Mouse (Mus musculus) ES-Bruce4 (cell line): Measurements from ENCODE around the gene Tspan9.

ENCODE experiments used
- CTCF ChIP-seq: IDR thresholded peaks from one replicate; pipeline ENCODE4 v1.8.1; 2011; ENCODE audit warnings: low read depth, low read length
- EP300 ChIP-seq: IDR thresholded peaks from 2 replicates; pipeline ENCODE4 v1.6.1; 2011; ENCODE audit warnings: low read depth, low read length; ENCODE audit not compliant: insufficient read depth
- POLR2A ChIP-seq: IDR thresholded peaks from one replicate; pipeline ENCODE4 v1.8.1; 2011; ENCODE audit warnings: low read length; ENCODE audit not compliant: insufficient read depth

DNA sequence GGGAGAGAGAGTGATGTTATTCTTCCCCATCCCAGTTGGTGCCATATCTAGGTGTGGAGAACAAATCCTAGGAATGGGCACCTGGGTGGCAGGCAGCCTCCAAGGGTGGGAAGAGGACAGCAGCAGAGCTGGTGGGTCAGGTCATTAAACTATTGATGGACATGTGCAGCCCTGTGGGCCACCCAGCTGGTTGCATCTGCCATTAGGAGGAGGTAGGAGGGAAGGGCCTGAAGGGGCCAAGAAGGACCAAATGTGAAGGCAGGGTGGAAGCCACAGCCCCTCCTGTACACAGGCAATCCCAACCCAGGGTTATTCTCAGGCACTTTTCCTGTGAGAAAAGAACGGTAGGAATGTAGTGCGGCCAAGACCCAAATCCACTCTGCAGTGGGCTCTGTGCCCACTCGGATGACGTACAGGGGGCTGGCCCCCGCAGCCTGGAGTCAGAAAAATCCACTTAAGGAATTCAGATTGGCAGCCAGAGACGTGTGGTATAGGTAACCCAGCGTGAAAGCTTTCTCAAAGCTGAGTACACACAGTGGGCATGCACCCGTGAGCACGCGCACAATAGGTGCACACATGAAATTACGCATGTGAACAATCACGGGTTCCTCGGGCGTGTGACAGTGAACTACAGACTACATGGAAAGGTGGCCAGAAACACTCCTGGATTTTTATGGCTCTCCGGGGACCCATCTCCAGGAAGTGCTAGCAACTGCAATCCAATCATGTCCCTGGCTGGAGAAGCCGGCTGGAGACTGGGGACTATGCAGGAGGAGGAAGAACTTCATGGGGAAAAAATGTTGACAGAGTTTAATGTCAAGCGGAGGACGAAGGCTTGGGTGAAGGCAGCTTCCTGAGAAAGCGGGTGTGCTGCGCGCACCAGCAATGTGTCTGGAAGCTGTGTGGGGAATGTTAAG, 67.0 kb downstream of the Tspan9 start:
- TF ChIP-seq CTCF (no peak), POLR2A (no peak), EP300 (no peak)
